Mouse (Mus musculus) midbrain, embryonic 12.5 days (tissue): ENCODE measurements around the gene Npy4r. TPM values are rescaled to one million over a fixed set of nuclear protein-coding genes. Genes with fewer than 3 reads are reported as not detected.

Experiments used
- ATAC-seq: fragments of 200-750 bp; cut with Nextera tagmentation; 2 replicates; pipeline ENCODE4 v1.8.0; 2017; ENCODE audit warnings: low read depth, moderate TSS enrichment, moderate library complexity; ENCODE audit not compliant: low FRiP score
- H3K27ac ChIP-seq: fragments of 300-500 bp; sonication (generic); replicated peaks from 2 replicates; pipeline ENCODE4 v1.5.1; 2016; ENCODE audit warnings: mild to moderate bottlenecking
- H3K27me3 ChIP-seq: fragments of 300-500 bp; sonication (generic); 2 replicates; pipeline ENCODE4 v1.6.1; 2016; ENCODE audit warnings: mild to moderate bottlenecking
- H3K36me3 ChIP-seq: fragments of 300-500 bp; sonication (generic); 2 replicates; pipeline ENCODE4 v1.6.1; 2016
- H3K4me1 ChIP-seq: fragments of 300-500 bp; sonication (generic); 2 replicates; pipeline ENCODE4 v1.6.1; 2016
- H3K4me2 ChIP-seq: fragments of 300-500 bp; sonication (generic); replicated peaks from 2 replicates; pipeline ENCODE4 v1.6.1; 2016; ENCODE audit warnings: mild to moderate bottlenecking, moderate library complexity
- H3K4me3 ChIP-seq: fragments of 300-500 bp; sonication (generic); 2 replicates; pipeline ENCODE4 v1.5.1; 2016; ENCODE audit warnings: mild to moderate bottlenecking
- H3K9ac ChIP-seq: fragments of 300-500 bp; sonication (generic); replicated peaks from 2 replicates; pipeline ENCODE4 v1.6.1; 2016; ENCODE audit warnings: mild to moderate bottlenecking, moderate library complexity
- H3K9me3 ChIP-seq: fragments of 300-500 bp; sonication (generic); 2 replicates; pipeline ENCODE4 v1.6.1; 2016; ENCODE audit warnings: mild to moderate bottlenecking
- WGBS: fragments of 180-500 bp; shearing (Covaris S2); methylation state at CpG from one replicate; pipeline ENCODE4 v1.1.7; 2016; 5-methylcytosine and 5-hydroxymethylcytosine counted together
- polyA plus RNA-seq: library from polyadenylated mRNA; unstranded; fragments of >200 nt; fragmentation: Nextera tagmentation; extraction: Ambion mirVana; gene quantifications from 2 replicates; pipeline ENCODE4 v1.2.1, GENCODE M21; 2016

Npy4r gene
- polyA plus RNA-seq, 1 experiment from 2014 or later, result not detected

DNA sequence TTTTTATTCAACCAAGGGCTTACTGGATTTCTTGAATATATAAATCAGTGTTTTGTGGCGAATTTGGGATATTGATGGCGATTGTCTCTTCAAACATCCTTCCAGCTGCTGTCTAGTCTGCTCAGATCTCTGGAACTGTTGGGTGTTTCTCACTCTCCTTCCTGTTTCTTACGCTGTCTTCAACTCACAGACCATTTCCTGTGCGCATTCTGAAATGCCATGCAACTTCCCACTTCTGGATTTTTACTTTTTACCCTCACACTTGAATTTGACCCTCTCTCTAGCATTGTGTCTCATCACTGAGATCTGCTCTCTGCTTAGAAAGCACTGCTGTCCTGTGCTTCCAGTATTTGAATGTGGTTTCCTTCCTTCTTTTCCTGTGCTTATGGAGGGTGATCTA is 44.7 kb downstream of the Npy4r start:
- Histone ChIP-seq H3K27me3 (no peaks in the 10 kb centered on the region), H3K4me1 (no peaks in the 10 kb centered on the region), H3K36me3 (no peaks in the 10 kb centered on the region), H3K4me2 (no peak overlapping the region), H3K9me3 (no peaks in the 10 kb centered on the region), H3K4me3 (no peak overlapping the region), H3K9ac (no peak overlapping the region), H3K27ac (no peak overlapping the region)
- no peak for ATAC-seq
- 83% methylated on average over 4 of the region's 4 CpGs for WGBS

DNA sequence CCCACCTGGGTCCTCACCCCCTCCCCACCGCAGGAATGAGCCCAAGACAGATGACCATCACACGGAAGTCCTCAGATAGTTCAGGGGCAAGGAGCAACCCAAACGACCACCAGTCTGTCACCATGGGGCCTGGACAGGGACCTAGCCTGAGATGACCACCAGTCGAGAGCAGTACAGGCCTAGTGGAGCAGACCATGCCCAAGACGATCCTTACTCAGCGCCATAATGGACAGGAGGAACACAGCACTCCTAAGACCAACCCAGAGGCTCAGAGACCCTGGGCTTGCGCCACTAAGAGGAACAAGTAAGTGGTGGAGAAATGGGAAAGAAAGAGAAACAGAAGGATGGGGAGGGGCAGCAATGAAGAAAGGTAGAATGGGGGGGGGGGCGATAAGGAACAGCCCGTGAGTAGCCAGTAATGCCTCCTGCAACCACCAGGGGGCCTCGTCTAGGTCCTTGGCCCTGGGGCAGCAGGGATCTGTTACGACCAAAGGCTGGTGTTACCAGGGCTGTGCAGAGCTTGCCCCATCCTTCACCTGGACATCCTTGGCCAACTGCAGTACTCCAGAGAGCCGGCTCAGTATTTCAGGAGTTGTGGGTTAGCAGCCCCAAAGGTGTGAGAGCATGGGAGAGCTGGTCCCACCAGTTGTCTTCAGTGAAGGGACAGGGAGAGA is 45.8 kb downstream of the Npy4r start:
- WGBS, result 63% methylated on average over 12 of the region's 12 CpGs
- no peaks in the 10 kb centered on the region for H3K9me3 ChIP-seq
- H3K4me2 ChIP-seq, result no peak overlapping the region
- H3K4me1 ChIP-seq, result no peaks in the 10 kb centered on the region
- no peak overlapping the region for H3K27ac ChIP-seq
- no peak overlapping the region for H3K9ac ChIP-seq
- H3K27me3 ChIP-seq, result no peaks in the 10 kb centered on the region
- ATAC-seq, result no peak
- H3K4me3 ChIP-seq, result no peak overlapping the region
- H3K36me3 ChIP-seq, result no peaks in the 10 kb centered on the region

DNA sequence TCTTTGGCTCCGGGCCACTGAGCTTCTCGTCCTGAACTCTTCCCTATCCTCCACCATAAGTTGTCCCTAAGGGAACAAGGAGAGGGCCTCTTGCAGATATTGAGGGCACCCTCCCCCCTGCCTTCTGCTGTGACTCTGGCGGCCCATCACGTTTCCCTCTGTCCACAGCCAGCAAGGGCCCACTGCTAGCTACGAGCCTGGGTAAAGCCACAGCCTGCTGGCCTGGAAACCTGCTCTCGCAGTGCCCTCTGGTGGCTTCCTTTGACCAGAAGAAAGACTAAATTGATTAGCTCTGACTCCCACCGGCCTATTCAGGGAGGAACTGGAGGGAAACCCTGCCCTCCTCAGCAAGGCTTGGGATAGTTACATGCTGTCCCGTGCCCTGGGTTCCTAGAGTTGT is 47.4 kb downstream of the Npy4r start:
- Histone ChIP-seq H3K36me3 (no peaks in the 10 kb centered on the region), H3K4me1 (no peaks in the 10 kb centered on the region), H3K27me3 (no peaks in the 10 kb centered on the region), H3K27ac (no peak overlapping the region), H3K4me3 (no peak overlapping the region), H3K9ac (no peak overlapping the region), H3K9me3 (no peaks in the 10 kb centered on the region), H3K4me2 (no peak overlapping the region)
- no peak for ATAC-seq
- WGBS, result 33% methylated on average over 8 of the region's 8 CpGs

DNA sequence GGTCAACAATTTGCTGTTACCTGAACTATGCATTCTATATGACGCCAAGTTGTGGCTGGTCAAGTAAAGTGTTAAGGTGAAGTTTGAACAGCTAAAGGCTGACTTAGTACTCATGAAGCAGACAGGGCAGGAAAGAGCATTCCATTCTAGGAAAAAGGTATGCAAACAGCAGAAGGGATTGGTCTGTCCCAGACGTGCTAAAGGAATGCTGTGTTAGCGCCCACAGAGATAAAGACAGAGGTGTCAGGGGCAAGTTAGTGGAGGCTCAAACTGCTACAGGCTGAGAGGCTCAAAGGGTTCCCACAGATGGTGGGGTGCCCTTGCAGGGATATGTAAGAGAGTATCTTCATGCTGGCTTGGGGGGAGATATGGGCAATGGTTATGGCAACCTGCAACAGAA is 48.4 kb downstream of the Npy4r start:
- no peak for ATAC-seq
- 74% methylated on average over 3 of the region's 3 CpGs for WGBS

DNA sequence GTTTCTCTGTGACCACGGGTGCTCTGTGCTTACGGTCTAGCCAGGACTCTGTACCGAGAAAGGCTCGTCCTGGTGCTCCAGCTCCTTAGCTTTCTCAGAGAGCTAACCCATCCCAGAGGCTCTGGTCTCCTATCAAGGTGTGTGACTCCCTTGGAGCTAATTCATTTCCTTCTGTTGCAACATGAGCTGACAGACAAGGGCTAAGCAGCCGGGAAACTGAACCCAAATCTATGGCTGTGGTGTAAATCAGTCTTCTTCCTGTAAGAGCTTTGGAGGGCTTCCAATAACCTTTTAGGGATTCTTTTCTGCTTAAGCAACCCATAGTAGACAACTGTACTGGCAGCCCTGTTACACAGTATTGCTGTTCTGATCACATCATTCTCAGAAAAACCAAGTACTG is 49.7 kb downstream of the Npy4r start, which contains the start of gene A630023A22Rik:
A630023A22Rik (minus strand) TSS at position 154 of the 400 bp plus-strand sequence.
- ATAC-seq, result no peak
- H3K9me3 ChIP-seq, result no peaks in the 10 kb centered on the region
- no peaks in the 10 kb centered on the region for H3K4me1 ChIP-seq
- WGBS, result 90% methylated on average over 5 of the region's 5 CpGs
- no peak within 1 kb of the TSS for H3K4me2 ChIP-seq
- H3K27me3 ChIP-seq, result no peaks in the 10 kb centered on the region
- H3K4me3 ChIP-seq, result no peak within 1 kb of the TSS
- H3K27ac ChIP-seq, result no peak within 1 kb of the TSS
- H3K36me3 ChIP-seq, result no peaks in the 10 kb centered on the region
- no peak within 1 kb of the TSS for H3K9ac ChIP-seq

More for the DNA sequence above, 48.4 kb downstream of the Npy4r start:
- no peaks in the 10 kb centered on the region for H3K27me3 ChIP-seq
- H3K9ac ChIP-seq, result no peak overlapping the region
- no peaks in the 10 kb centered on the region for H3K36me3 ChIP-seq
- no peak overlapping the region for H3K4me2 ChIP-seq
- H3K9me3 ChIP-seq, result no peaks in the 10 kb centered on the region
- H3K4me3 ChIP-seq, result no peak overlapping the region
- no peaks in the 10 kb centered on the region for H3K4me1 ChIP-seq
- H3K27ac ChIP-seq, result no peak overlapping the region

DNA sequence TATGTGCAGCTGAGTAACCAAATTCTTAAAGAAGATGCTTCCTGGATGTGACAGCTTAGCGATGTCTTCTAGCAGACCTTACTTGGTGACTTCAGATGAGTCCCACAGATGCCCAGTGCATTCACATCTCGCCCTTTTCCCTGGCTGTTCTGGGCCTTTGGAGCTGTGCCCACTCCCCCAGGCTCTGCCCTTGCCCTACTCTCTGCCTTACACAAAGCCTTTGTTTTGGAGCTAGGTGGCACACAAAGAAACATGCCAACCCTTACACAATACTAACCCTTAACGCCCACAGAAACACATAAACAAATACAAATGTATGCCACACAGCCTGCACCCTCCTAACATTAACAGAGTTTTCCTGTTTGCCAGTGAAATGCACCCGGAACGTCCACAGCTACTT is 56.1 kb downstream of the Npy4r start:
- Histone ChIP-seq H3K27ac (no peak overlapping the region), H3K4me1 (no peaks in the 10 kb centered on the region), H3K4me3 (no peak overlapping the region), H3K4me2 (no peak overlapping the region), H3K27me3 (no peaks in the 10 kb centered on the region), H3K36me3 (no peaks in the 10 kb centered on the region), H3K9ac (no peak overlapping the region), H3K9me3 (no peaks in the 10 kb centered on the region)
- WGBS, result 81% methylated on average over 5 of the region's 5 CpGs
- no peak for ATAC-seq

Other genes with a start within 250 kb of the Npy4r start
- gene Gdf10, start 228.9 kb downstream of the Npy4r start, polyA plus RNA-seq, result 2.0 and 4.4 TPM in 2 replicates
- gene Gdf2, start 211.4 kb downstream of the Npy4r start, polyA plus RNA-seq, result not detected in 2 replicates
- gene Rbp3, start 198.5 kb downstream of the Npy4r start, polyA plus RNA-seq, result 0.07 and 0.09 TPM in 2 replicates
- 0.15 and 0.20 TPM in 2 replicates for gene Zfp488, start 173.7 kb downstream of the Npy4r start, polyA plus RNA-seq
- gene Gm30083, start 137.3 kb downstream of the Npy4r start, polyA plus RNA-seq, result not detected in 2 replicates
- gene Gm5460, start 135.7 kb downstream of the Npy4r start, polyA plus RNA-seq, result not detected in 2 replicates
- gene Antxrl, start 99.8 kb downstream of the Npy4r start, polyA plus RNA-seq, result not detected in 2 replicates
- gene Anxa8, start 66.5 kb downstream of the Npy4r start, polyA plus RNA-seq, result 0.43 and 0.84 TPM in 2 replicates
- gene A630023A22Rik, start 49.7 kb downstream of the Npy4r start, polyA plus RNA-seq, result not detected in 2 replicates
- gene Gprin2, start 49.2 kb upstream of the Npy4r start, polyA plus RNA-seq, result 3.1 and 3.5 TPM in 2 replicates
- 0.46 and 0.52 TPM in 2 replicates for gene Syt15, start 67.1 kb upstream of the Npy4r start, polyA plus RNA-seq
- gene Shld2, start 158.0 kb upstream of the Npy4r start, polyA plus RNA-seq, result 7.8 and 7.9 TPM in 2 replicates
- 96.3 and 107 TPM in 2 replicates for gene Glud1, start 158.2 kb upstream of the Npy4r start, polyA plus RNA-seq
- not detected in 2 replicates for gene Fam25c, start 202.9 kb upstream of the Npy4r start, polyA plus RNA-seq
- gene Sncg, start 222.3 kb upstream of the Npy4r start, polyA plus RNA-seq, result 50.9 and 63.4 TPM in 2 replicates
- 6.7 and 6.8 TPM in 2 replicates for gene Mmrn2, start 223.0 kb upstream of the Npy4r start, polyA plus RNA-seq